Mouse (Mus musculus) MEL (cell line): Measurements from ENCODE around the gene Dnm1. TPM values are rescaled to one million over a fixed set of nuclear protein-coding genes. Genes with fewer than 3 reads are reported as not detected.
"Not testable (repeated sequence)": the region's sequence is repeated elsewhere in the genome, so short reads cannot be mapped to it uniquely, and the experiment has no call there.

Experiments used
- DNase-seq: peaks from one replicate; pipeline ENCODE4 v3.0.0; 2011; ENCODE audit warnings: low read depth, low spot score
- H3K27ac ChIP-seq: 2 replicates; pipeline ENCODE4 v1.5.1; 2012; ENCODE audit warnings: low read depth, mild to moderate bottlenecking, control low read depth, low read length, moderate library complexity; ENCODE audit not compliant: control insufficient read depth
- H3K27me3 ChIP-seq, 2 experiments: fragments of 150-350 bp in 1 of 2; sonication (generic) in 1 of 2; 2 replicates each; pipeline ENCODE4 v1.6.1; 2012; ENCODE audit warnings: low read length in 2 of 2, mild to moderate bottlenecking in 2 of 2, improper control_type of control experiment in 1 of 2, moderate library complexity in 1 of 2; ENCODE audit not compliant: insufficient read depth in 2 of 2, control insufficient read depth in 1 of 2
- H3K36me3 ChIP-seq, 2 experiments: 2 replicates each; pipeline ENCODE4 v1.6.1; 2012 to 2014; ENCODE audit warnings: low read length in 2 of 2, improper control_type of control experiment in 1 of 2, inconsistent platforms in 1 of 2, mild to moderate bottlenecking in 1 of 2; ENCODE audit not compliant: insufficient read depth in 2 of 2, control insufficient read depth in 1 of 2
- H3K4me1 ChIP-seq, 2 experiments: fragments of 150-350 bp in 1 of 2; sonication (generic) in 1 of 2; 2 replicates each; pipeline ENCODE4 v1.6.1; 2012; ENCODE audit warnings: low read length in 2 of 2, improper control_type of control experiment in 1 of 2, mild to moderate bottlenecking in 1 of 2; ENCODE audit not compliant: insufficient read depth in 2 of 2, control insufficient read depth in 1 of 2
- H3K4me3 ChIP-seq, 2 experiments: fragments of 150-350 bp in 1 of 2; sonication (generic) in 1 of 2; 2 replicates each; pipeline ENCODE4 v1.5.1; 2012; ENCODE audit warnings: low read depth in 2 of 2, low read length in 2 of 2, mild to moderate bottlenecking in 2 of 2, moderate library complexity in 2 of 2, control low read depth in 1 of 2, improper control_type of control experiment in 1 of 2; ENCODE audit not compliant: control insufficient read depth in 1 of 2, insufficient read depth in 1 of 2
- H3K79me2 ChIP-seq: 2 replicates; pipeline ENCODE4 v1.6.1; 2012; ENCODE audit warnings: mild to moderate bottlenecking, low read length, moderate library complexity; ENCODE audit not compliant: control insufficient read depth, poor library complexity, insufficient read depth
- H3K9ac ChIP-seq: 2 replicates; pipeline ENCODE4 v1.6.1; 2012; ENCODE audit warnings: low read depth, mild to moderate bottlenecking, control low read depth, low read length, moderate library complexity; ENCODE audit not compliant: control insufficient read depth, poor library complexity, severe bottlenecking
- H3K9me3 ChIP-seq: fragments of 150-350 bp; sonication (generic); replicated peaks from 2 replicates; pipeline ENCODE4 v1.6.1; 2012; ENCODE audit warnings: mild to moderate bottlenecking, low read length, improper control_type of control experiment, moderate library complexity; ENCODE audit not compliant: insufficient read depth
- CHD1 ChIP-seq: IDR thresholded peaks from 2 replicates; pipeline ENCODE4 v1.6.1; 2012; ENCODE audit warnings: low read depth, mild to moderate bottlenecking, inconsistent platforms, low read length, improper control_type of control experiment
- CTCF ChIP-seq, 3 experiments: IDR thresholded peaks in 2 of 3; conservative IDR thresholded peaks in 1 of 3; 2 replicates each; pipeline ENCODE4 v1.5.1; 2011 to 2012; ENCODE audit warnings: low read length in 3 of 3, low read depth in 2 of 3, mild to moderate bottlenecking in 2 of 3, improper control_type of control experiment in 1 of 3, inconsistent platforms in 1 of 3, mixed read lengths in 1 of 3, moderate library complexity in 1 of 3; ENCODE audit not compliant: control insufficient read depth in 1 of 3, insufficient read depth in 1 of 3, poor library complexity in 1 of 3, severe bottlenecking in 1 of 3
- E2F4 ChIP-seq: IDR thresholded peaks from 2 replicates; pipeline ENCODE4 v1.6.1; 2011; ENCODE audit warnings: low read depth, low read length, improper control_type of control experiment, borderline replicate concordance
- ELF1 ChIP-seq: IDR thresholded peaks from 2 replicates; pipeline ENCODE4 v1.6.1; 2014; ENCODE audit warnings: low read depth, mild to moderate bottlenecking, inconsistent platforms, low read length, improper control_type of control experiment, moderate library complexity
- EP300 ChIP-seq, 2 experiments: IDR thresholded peaks; 2 replicates each; pipeline ENCODE4 v1.6.1; 2011; ENCODE audit warnings: improper control_type of control experiment in 2 of 2, low read length in 2 of 2, low read depth in 1 of 2, mild to moderate bottlenecking in 1 of 2
- HCFC1 ChIP-seq: IDR thresholded peaks from 2 replicates; pipeline ENCODE4 v1.6.1; 2012; ENCODE audit warnings: low read depth, mild to moderate bottlenecking, inconsistent platforms, low read length, improper control_type of control experiment, moderate library complexity
- MAZ ChIP-seq: IDR thresholded peaks from 2 replicates; pipeline ENCODE4 v1.6.1; 2012; ENCODE audit warnings: low read depth, mild to moderate bottlenecking, inconsistent platforms, low read length, improper control_type of control experiment
- MYC ChIP-seq: IDR thresholded peaks from 2 replicates; pipeline ENCODE4 v1.6.1; 2011; ENCODE audit warnings: low read depth, mild to moderate bottlenecking, low read length, improper control_type of control experiment, moderate library complexity
- NELFE ChIP-seq: IDR thresholded peaks from 2 replicates; pipeline ENCODE4 v1.6.1; 2011; ENCODE audit warnings: low read depth, low read length, improper control_type of control experiment
- NRF1 ChIP-seq: IDR thresholded peaks from 2 replicates; pipeline ENCODE4 v1.6.1; 2014; ENCODE audit warnings: low read depth, mild to moderate bottlenecking, inconsistent platforms, low read length, improper control_type of control experiment, moderate library complexity; ENCODE audit not compliant: poor library complexity, insufficient read depth, severe bottlenecking
- POLR2AphosphoS5 ChIP-seq: IDR thresholded peaks from 2 replicates; pipeline ENCODE4 v1.6.1; 2012; ENCODE audit warnings: low read depth, borderline replicate concordance, mild to moderate bottlenecking, inconsistent platforms, low read length, moderate library complexity, mixed read lengths
- RAD21 ChIP-seq: IDR thresholded peaks from 2 replicates; pipeline ENCODE4 v1.6.1; 2011; ENCODE audit warnings: mild to moderate bottlenecking, low read depth, low read length, improper control_type of control experiment
- SIN3A ChIP-seq: IDR thresholded peaks from 2 replicates; pipeline ENCODE4 v1.6.1; 2012; ENCODE audit warnings: low read length, improper control_type of control experiment, inconsistent platforms
- SMC3 ChIP-seq: IDR thresholded peaks from 2 replicates; pipeline ENCODE4 v1.6.1; 2011; ENCODE audit warnings: low read depth, low read length, improper control_type of control experiment
- TAL1 ChIP-seq: IDR thresholded peaks from 2 replicates; pipeline ENCODE4 v1.6.1; 2012; ENCODE audit warnings: mild to moderate bottlenecking, inconsistent platforms, low read length, moderate library complexity, mixed read lengths
- TBP ChIP-seq: IDR thresholded peaks from 2 replicates; pipeline ENCODE4 v1.8.0; 2011; ENCODE audit warnings: low read depth, low read length, improper control_type of control experiment
- TCF12 ChIP-seq: IDR thresholded peaks from 2 replicates; pipeline ENCODE4 v1.6.1; 2014; ENCODE audit warnings: low read depth, mild to moderate bottlenecking, inconsistent platforms, low read length, improper control_type of control experiment, moderate library complexity
- ZKSCAN1 ChIP-seq: IDR thresholded peaks from 2 replicates; pipeline ENCODE4 v1.6.1; 2012; ENCODE audit warnings: low read depth, mild to moderate bottlenecking, inconsistent platforms, low read length, improper control_type of control experiment, moderate library complexity
- ZMIZ1 ChIP-seq: IDR thresholded peaks from 2 replicates; pipeline ENCODE4 v1.6.1; 2012; ENCODE audit warnings: low read depth, mild to moderate bottlenecking, inconsistent platforms, low read length, improper control_type of control experiment, moderate library complexity
- ZNF384 ChIP-seq: IDR thresholded peaks from 2 replicates; pipeline ENCODE4 v1.6.1; 2012; ENCODE audit warnings: low read depth, mild to moderate bottlenecking, inconsistent platforms, low read length, improper control_type of control experiment
- polyA plus RNA-seq, 2 experiments: library from polyadenylated mRNA; stranded (reverse) in 1 of 2; unstranded in 1 of 2; fragments of >175 nt in 1 of 2; fragments of >200 nt in 1 of 2; gene quantifications; 2 replicates each; pipeline versions ENCODE4 v1.2.1 to v1.2.4; 2012; ENCODE audit warnings: low replicate concordance in 2 of 2, low read depth in 1 of 2; ENCODE audit not compliant: insufficient read length in 2 of 2, insufficient read depth in 1 of 2, missing spikeins in 1 of 2
- total RNA-seq: library from RNA; depleted of rRNA; stranded (reverse); fragments of 300-350 nt; gene quantifications from 2 replicates; pipeline ENCODE4 v1.2.3, GENCODE M21; 2012

The Dnm1 gene
- total and polyA plus RNA-seq, 3 experiments: 0.42 to 5.0 TPM; not detected in 1

- Histone ChIP-seq H3K9me3 (no peaks in the 10 kb centered on the region), H3K79me2 (no peaks in the 10 kb centered on the region), H3K9ac (no peak overlapping the region), H3K27me3 (no peaks in the 10 kb centered on the region), H3K36me3 (peaks cover 0 to 2% of the 10 kb centered on the region in 2 experiments; a peak in 2 of 4 replicates), H3K27ac (no peak overlapping the region), H3K4me3 (no peak overlapping the region), H3K4me1 (no peaks in the 10 kb centered on the region)
- no peak for TF ChIP-seq TBP
- peak; percentile 32 to 60 (median 58) for TF ChIP-seq CTCF (IDR thresholded peaks at IDR 0.05 in 2 of 3, conservative IDR thresholded peaks at IDR 0.05 in 1 of 3; ENCODE audit: control insufficient read depth in 1 of 3, insufficient read depth in 1 of 3, low read depth in 2 of 3, low read length in 3 of 3, poor library complexity in 1 of 3, severe bottlenecking in 1 of 3)
- DNase-seq: no peak
These were observed 50.2 kb downstream of the Dnm1 start for GRCm38 (mm10) chr2:32302952-32303351.

- no peaks in the 10 kb centered on the region for H3K79me2 ChIP-seq
- peaks cover 0 to 2% of the 10 kb centered on the region in 2 experiments; a peak in 1 of 4 replicates for H3K4me1 ChIP-seq
- no peaks in the 10 kb centered on the region for H3K9me3 ChIP-seq
- H3K27ac ChIP-seq: no peak overlapping the region
- peaks cover 2 to 5% of the 10 kb centered on the region in 2 experiments; a peak in 3 of 4 replicates for H3K36me3 ChIP-seq
- no peaks in the 10 kb centered on the region for H3K27me3 ChIP-seq
- no peak for DNase-seq
- TF ChIP-seq NRF1: no peak
- TF ChIP-seq NELFE: no peak
- no peak for TF ChIP-seq SMC3
- TF ChIP-seq RAD21: no peak
- TF ChIP-seq MAZ: no peak
- TF ChIP-seq TAL1: no peak
- TF ChIP-seq SIN3A: no peak
- TF ChIP-seq ZNF384: no peak
- no peak overlapping the region for H3K4me3 ChIP-seq
- H3K9ac ChIP-seq: no peak overlapping the region
These were observed 53.7 kb downstream of the Dnm1 start for GRCm38 (mm10) chr2:32299469-32299868.

GRCm38 (mm10) chr2:32295842-32296241 lies 57.3 kb downstream of the Dnm1 start:
- not testable (repeated sequence) for H3K9ac ChIP-seq, H3K4me1 ChIP-seq, H3K4me3 ChIP-seq, H3K9me3 ChIP-seq, H3K27ac ChIP-seq, H3K79me2 ChIP-seq, H3K27me3 ChIP-seq, H3K36me3 ChIP-seq, DNase-seq

GRCm38 (mm10) chr2:32295285-32295684 lies 57.9 kb downstream of the Dnm1 start:
- H3K27me3 ChIP-seq: no peaks in the 10 kb centered on the region
- no peak overlapping the region for H3K27ac ChIP-seq
- H3K9me3 ChIP-seq: no peaks in the 10 kb centered on the region
- no peak overlapping the region for H3K4me3 ChIP-seq
- TF ChIP-seq CHD1: no peak
- no peak for TF ChIP-seq SMC3
- TF ChIP-seq ZNF384: no peak
- TF ChIP-seq ZKSCAN1: no peak
- TF ChIP-seq HCFC1: no peak
- no peak for TF ChIP-seq MYC
- TF ChIP-seq E2F4: no peak
- no peak for TF ChIP-seq RAD21
- TF ChIP-seq ELF1: no peak
- TF ChIP-seq SIN3A: no peak
- TF ChIP-seq POLR2AphosphoS5: no peak
- TF ChIP-seq EP300 (IDR thresholded peaks at IDR 0.05; ENCODE audit: low read depth in 1 of 2, low read length in 2 of 2): no peak
- no peak for TF ChIP-seq ZMIZ1
- TF ChIP-seq TCF12: no peak
- peaks cover 3% of the 10 kb centered on the region for H3K79me2 ChIP-seq
- H3K36me3 ChIP-seq: peaks cover 0 to 6% of the 10 kb centered on the region in 2 experiments; a peak in 2 of 4 replicates
- H3K9ac ChIP-seq: no peak overlapping the region
- no peak for DNase-seq
- peaks cover 0 to 4% of the 10 kb centered on the region in 2 experiments; a peak in 1 of 4 replicates for H3K4me1 ChIP-seq
